Mouse (Mus musculus): ENCODE results near the gene Tbc1d30.

The Tbc1d30 gene

DNA sequence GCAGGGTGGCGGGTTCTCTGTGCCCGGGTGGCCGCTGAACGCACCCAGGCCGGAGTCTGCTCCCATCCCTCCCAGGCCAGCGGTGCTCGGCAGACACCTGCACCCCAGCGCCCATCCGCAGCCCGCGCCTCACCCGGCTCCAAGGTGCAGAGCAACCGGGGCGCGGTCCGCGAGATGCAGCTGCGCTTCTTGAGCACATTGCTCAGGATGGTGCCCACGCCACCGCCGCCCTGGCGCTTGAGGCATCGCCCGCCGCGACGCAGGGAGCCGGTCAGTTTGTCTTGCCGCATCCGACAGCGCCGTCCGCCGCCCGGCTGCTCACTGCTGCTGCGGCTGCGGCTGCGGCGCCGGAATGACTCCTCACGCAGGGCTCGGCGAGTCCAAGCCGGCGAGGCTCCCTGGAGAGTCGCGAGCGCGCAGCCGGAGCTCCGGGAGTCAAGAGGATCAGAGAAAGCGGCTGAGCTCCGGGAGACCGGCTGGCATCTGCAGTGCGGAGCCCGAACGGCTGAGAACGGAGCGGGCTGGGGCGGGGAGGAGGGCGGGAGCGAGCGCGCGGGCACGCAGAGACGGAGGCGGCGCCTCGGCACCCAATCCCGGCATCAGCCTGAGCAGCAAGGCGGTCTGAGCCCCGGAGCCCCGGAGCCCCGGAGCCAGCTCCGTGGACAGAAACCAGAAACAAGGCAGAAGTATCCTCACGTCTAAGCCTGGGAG lies 40.4 kb downstream of the Tbc1d30 start:
- DNase-seq = peak; percentile 71

DNA sequence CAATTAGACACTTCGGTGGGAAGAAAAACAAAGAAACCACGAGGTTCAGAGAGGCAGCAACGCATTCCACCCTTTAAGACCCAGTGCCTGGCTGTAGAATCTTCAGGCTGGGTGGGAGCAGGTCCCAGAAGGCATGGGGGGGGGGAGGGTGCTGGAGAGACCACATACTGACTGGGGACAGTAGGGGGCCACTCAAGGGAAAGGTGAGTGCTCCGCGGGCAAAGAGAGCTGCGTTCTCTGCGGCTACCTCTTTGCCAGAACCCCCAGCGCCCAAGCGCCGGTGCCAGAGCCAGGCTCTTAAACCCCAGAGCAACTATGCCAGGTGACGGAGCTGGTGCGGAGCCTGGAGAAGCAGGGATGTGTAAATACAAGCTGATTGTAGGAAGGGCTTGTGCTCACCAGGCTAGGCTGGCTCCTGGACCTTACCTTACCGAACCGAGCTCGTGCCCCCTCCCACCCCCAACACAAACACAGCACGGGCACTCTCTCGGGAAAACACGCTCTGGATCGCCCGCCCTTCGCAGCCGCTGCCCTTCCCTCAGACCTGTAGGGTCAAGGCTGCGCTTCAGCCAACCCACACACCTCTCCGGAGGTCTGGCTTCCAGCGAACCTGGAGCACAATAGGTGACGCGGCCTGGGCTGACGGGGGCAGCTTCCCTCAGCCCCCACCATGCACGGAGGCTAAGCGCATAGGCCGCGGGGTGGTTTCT lies 41.1 kb downstream of the Tbc1d30 start:
- DNase-seq = no peak

DNA sequence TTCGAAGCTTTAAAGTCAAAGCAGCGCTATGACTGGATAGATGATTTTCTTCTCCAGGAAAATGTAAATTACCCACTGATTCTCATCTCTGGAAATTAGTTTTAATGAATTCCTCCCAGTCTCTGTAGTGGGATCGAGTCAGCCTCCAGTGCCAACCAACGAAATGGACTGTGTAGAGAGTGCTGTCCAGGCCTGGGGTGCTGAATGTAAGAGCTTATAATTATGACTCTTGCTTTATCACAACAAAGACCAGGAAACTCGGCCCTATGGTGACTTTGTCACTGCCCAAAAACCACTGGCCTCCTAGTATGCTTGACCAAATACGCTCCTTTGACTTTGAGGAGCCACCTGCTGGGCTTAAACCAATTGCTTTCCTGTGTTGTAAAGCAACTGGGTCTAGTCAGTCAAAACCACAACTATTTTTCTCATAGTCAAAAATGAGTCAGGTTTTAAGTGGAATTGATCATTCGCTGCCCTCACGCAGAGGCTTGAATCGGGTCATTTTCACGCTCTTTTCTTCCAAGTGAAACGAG lies 41.9 kb downstream of the Tbc1d30 start:
- peak; percentile 51 for DNase-seq

DNA sequence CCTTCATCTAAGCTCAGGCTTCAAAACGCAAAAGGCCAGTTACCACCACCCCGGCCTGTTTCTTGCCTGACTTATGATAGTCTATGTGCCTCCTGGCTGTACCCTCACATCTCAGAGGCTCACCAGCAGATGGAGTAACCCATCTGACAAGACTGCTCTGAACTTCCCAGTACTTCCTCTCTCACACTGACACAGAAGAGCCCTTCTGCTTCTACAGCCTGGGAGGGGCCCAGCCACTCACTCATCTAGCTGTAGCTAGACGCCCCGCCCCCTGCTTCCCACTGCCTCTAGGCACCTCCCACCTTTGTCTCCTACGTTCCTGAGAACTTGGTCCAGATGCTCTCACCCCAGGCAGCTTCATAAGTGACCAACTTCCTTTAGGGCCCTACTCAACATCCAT lies 45.6 kb downstream of the Tbc1d30 start:
- DNase-seq = peak; percentile 79

DNA sequence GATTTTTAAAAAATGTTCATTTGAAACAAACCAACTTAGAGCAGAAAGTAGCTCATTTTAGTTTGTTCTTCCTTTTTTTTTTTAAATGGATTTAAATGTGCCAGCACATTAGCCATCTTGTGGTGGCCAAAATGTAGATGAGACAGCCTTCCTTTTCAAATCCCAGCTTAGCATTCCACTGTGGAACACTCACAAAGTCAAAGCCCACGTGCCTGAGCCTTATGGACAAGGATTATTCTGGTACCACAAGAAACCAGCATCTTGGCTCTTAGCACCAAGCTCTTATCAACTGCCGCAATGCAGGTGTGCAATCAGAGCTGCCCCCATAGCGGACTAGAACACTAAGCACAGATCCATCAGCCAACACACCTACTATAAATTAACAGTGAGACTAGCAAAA lies 47.5 kb downstream of the Tbc1d30 start:
- DNase-seq = no peak

GRCm38 (mm10) chr10:121301868-121302267 lies 49.2 kb downstream of the Tbc1d30 start:
- peak; percentile 46 for DNase-seq

DNA sequence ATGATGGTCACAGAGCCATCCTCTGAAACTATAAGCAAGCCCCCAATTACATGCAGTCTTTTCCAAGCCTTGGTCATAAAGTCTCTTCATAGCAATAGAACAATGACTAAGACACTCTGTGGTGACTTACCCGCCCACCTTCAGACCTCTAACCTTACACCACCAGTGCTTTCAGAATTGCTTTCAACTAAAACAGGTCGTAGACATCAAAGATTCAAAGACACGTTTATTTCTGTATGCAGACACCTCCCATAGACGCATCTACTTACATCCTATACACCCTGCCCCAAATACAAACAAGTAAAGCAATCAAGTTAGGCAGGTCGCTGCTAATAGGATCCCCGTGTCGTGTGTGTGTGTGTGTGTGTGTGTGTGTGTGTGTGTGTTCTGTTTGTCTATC lies 50.4 kb downstream of the Tbc1d30 start:
- DNase-seq = no peak

DNA sequence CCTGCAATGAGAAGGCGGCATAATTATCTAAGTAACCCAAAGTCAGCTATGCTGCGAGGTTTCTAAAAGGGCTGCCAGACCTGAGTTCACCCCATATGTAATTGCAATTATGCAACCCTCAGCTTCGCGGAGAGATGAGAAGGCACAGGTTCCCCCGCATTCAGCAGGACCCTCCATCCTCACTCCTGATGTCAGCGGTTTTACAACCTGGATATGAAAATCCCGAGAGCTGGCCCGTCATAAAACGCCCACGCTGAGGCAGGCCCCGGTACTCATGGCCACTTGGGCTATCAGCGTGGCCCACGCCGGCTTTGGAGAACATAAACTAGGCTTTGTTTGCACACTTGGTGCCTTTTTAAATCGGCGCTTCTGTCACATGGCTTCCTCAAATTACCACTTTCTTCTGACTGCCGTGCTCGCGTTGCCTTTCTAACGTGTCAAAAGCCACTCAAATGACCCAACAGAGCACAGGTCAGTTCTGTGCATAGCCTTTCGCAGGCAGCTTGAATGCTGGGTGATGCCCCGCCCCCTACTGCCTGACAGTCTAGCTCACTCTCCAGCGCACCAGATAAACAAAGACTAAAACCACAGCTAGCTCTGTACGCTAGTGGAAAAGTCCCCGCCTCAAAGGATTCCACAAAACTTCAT lies 53.9 kb downstream of the Tbc1d30 start:
- DNase-seq = peak; percentile 80

GRCm38 (mm10) chr10:121294471-121294870 lies 56.6 kb downstream of the Tbc1d30 start:
- DNase-seq = peak; percentile 40

- no peak for DNase-seq
These were observed 57.2 kb downstream of the Tbc1d30 start for GRCm38 (mm10) chr10:121293829-121294228.

DNA sequence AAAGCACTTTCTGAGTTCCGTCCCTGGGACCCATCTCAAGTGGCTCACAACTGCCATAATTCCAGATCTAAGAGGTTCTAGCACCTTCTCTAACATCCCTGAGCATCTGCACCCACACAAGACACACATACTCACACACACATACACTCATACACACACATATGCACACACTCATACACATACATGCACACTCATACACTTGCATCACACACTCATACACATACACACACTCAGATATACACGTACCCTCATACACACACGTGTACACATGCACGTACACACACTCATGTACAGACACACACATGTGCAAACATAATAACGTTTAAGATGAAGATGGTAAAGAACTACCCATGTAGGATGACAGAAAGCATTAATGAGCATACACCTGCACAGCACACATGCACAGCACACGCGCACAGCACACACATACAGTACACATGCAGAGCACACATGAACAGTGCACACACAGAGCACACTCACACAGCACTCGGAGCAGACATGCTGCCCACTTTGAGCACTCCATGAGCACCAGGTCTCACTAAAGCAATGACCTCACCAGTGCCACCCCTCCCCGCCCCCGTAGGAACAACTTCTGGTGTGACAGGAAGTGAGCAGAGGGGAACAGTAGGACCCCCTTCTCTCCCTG lies 59.7 kb downstream of the Tbc1d30 start:
- DNase-seq = peak; percentile 55

GRCm38 (mm10) chr10:121290682-121291078 lies 60.4 kb downstream of the Tbc1d30 start:
- DNase-seq = no peak

DNA sequence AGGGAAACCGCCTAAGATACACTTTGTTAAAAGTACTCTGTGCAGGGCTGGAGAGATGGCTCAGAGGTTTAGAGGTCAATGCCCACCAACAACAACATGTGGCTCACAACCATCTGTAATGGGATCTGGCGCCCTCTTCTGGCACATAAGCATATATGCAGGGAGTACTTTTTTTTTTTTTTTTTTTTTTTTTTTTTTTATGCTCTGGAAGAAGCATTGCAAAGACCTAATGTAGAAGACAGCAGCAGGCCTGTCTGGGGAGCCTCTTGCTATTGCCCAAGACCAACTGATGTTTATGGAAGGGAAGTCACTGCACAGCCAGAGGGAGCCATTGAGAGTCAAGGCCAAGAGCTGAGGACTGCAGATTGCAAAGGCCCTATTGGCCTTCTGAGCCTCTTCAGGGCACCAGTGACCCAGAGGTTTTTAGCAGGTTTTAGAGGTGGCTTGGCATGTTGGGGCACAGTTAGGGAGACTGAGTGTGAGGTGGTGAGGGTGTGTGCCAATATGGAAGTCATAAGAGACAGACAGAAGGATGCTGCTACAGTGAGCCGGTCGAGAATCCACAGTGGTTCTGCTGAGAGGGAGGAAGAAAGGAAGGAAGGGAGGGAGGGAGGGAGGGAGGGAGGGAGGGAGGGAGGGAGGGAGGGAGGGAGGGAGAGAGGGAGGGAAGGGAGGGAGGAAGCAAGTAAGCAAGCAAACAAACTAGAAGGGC lies 61.0 kb downstream of the Tbc1d30 start:
- peak; percentile 53 for DNase-seq

DNA sequence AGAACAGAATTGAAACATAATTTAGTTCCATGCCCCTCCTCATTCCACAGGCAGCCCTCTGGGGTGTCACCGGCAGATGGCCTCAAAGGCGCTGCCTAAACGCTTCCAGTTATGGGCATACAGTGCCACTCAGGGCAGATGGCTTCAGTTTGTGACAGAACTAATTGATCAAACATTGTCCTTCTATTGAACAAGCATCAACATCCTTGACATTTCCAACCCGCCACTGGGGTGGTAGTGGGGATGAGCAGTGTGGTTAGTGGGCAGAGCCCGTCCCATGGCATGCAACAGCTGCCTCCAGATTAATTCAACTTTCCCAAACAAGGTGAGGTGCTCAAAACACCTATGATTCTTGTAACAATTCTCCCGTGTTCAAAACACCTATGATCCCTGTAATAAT lies 68.2 kb downstream of the Tbc1d30 start:
- DNase-seq = no peak

DNA sequence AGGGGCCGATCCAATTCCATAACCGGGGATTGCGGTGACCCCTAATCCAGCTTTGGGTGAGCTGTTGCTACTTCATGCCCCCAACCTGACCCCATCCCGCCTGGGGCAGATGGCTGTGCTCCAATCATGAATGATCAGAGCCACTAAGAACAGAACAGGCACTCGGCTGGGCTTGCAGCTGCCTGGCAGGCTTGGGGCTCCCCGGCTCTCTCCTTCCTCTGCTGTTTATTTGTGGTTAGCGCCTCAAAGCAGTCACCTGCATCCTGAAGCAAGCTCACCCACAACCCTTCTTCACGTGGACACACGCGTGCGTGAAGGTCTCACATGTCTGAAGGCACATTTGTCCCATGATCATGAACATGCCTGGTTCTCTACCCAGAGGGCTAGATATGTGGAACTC lies 68.6 kb downstream of the Tbc1d30 start:
- no peak for DNase-seq

GRCm38 (mm10) chr10:121280943-121281342 lies 70.1 kb downstream of the Tbc1d30 start:
- no peak for DNase-seq

GRCm38 (mm10) chr10:121277022-121277471 lies 74.0 kb downstream of the Tbc1d30 start:
- peak; percentile 63 for DNase-seq

- no peak for DNase-seq
These were observed 76.1 kb downstream of the Tbc1d30 start for GRCm38 (mm10) chr10:121274964-121275363.

- DNase-seq = no peak
These were observed 80.1 kb downstream of the Tbc1d30 start for GRCm38 (mm10) chr10:121271002-121271401.

- DNase-seq = no peak
These were observed 82.3 kb downstream of the Tbc1d30 start for GRCm38 (mm10) chr10:121268771-121269170.

DNA sequence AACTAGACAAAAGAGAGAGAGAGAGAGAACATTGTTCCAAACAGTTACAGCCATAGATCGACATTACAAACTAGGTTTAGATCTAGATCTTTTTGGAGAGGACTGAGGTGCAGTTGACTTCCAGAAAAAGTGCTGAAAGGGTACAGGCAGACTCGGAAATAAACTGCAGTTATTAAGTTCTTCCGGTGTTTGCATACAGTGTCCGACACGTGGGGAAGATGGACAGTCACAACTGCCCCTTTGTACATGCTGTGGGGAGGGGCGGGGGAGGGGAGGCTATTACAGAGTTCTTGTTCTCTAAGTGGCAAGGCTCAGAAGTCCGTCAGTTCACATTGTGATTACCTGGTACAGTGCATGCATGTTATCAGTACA lies 86.9 kb downstream of the Tbc1d30 start:
- DNase-seq = no peak

DNA sequence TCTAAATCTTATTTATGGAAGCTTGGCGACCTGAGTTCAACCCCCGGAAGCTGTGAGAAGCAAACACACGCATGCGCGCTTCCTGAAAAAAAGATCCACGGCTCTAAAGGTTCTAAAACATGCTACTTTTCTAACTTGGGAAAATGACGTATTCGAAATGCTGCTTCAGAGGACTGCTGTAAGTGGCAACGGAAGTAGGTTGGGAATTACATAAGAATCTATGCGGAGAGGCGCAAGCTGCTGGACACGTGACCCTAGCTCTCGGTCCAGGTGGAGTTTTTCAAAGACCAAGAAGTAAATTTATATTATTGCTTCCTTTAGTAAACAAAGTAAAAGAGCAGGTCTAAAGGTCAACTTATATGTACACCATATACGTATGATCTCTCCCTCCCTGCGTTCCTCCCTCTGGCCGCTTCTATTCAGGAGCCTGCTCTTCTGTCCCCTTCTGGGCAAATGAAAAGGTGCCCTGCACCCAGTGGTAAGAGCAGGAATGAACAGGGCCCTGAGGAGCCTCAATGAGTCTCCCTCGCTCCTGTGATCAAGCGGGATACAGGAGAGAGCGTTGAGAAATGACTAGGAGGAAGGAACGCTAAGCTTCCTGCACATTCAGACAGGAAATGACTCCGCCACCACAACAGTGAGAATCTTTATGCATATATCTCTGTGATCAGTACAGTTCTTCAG lies 87.4 kb downstream of the Tbc1d30 start:
- peak; percentile 18 for DNase-seq
